Mouse (Mus musculus): ENCODE data around the gene Cacnb1. TPM values are rescaled to one million over a fixed set of nuclear protein-coding genes. Genes with fewer than 3 reads are reported as not detected.
A peak's percentile ranks its signal among the peaks of the same experiment; 100 is the strongest.

Gene Cacnb1
- polyA plus RNA-seq, 1 experiment from 2014 or later, result 3.2 TPM

DNA sequence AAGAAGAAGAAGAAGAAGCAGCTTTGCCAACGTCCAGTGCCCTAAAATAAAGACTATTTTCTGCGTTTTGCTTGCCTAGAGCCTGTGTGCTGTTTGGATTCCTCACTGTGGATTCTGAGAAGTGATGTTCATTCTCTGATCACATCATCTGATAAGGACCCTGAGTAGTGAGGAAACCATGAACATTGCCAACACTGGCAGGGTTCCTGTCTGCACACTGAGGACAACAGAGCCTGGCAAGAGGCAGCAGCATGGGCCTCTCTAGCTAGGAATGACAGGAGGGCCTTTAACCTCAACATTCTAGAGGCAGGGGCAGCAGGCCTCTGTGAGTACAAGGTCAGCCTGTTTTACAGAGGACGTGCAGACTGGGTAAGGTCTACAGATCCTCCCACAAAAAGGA, 1.7 kb upstream of the Cacnb1 start:
- peaks cover 10% of the 10 kb centered on the region for H3K36me3 ChIP-seq (ENCODE audit: control insufficient read depth, insufficient read depth)
- no peak for TF ChIP-seq CTCF (IDR thresholded peaks at IDR 0.05; ENCODE audit: low read depth)
- no peak overlapping the region for H3K9ac ChIP-seq (ENCODE audit: low read depth, low read length)
- no peaks in the 10 kb centered on the region for H3K9me3 ChIP-seq (ENCODE audit: control insufficient read depth)
- no peak overlapping the region for H3K4me2 ChIP-seq (replicated peaks; ENCODE audit: low read depth)
- H3K27me3 ChIP-seq (replicated peaks; ENCODE audit: control insufficient read depth, insufficient read depth, low read length), result no peaks in the 10 kb centered on the region
- no peak overlapping the region for H3K27ac ChIP-seq (ENCODE audit: low read depth, low read length)
- 85% methylated on average over 3 of the region's 3 CpGs for WGBS
- H3K4me1 ChIP-seq (replicated peaks; ENCODE audit: control insufficient read depth, insufficient read depth, low read length), result 0 out of 2 replicates have a peak, but pooled peaks cover 6% of the 10 kb centered on the region
- ATAC-seq, result no peak
- H3K4me3 ChIP-seq (ENCODE audit: low read depth, low read length), result no peak overlapping the region

DNA sequence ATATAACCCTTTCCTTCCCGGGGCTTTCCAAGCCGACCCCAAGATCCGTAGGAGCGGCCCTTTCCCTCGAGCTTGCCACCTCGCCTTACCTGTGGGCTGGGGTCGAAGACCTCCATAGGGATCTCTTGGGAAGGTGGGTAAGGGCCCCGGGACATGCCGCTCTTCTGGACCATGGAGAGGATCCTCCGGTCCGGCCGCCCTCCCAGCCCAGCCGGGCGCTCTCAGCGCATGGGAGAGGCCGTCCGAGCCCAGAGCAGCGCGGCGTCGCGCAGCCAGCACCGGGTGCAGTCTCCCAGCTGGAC, 630 bp downstream of the Cacnb1 start:
- peak overlapping the region; percentile 54 for H3K4me3 ChIP-seq (ENCODE audit: low read depth, low read length)
- no peak for ATAC-seq
- H3K9me3 ChIP-seq (ENCODE audit: control insufficient read depth), result no peaks in the 10 kb centered on the region
- 0 out of 2 replicates have a peak, but pooled peaks cover 6% of the 10 kb centered on the region for H3K4me1 ChIP-seq (replicated peaks; ENCODE audit: control insufficient read depth, insufficient read depth, low read length)
- peak overlapping the region; percentile 64; the same call in 1 of the 2 replicates for H3K27ac ChIP-seq (ENCODE audit: low read depth, low read length)
- peak overlapping the region; percentile 52 for H3K9ac ChIP-seq (ENCODE audit: low read depth, low read length)
- no peaks in the 10 kb centered on the region for H3K36me3 ChIP-seq (ENCODE audit: control insufficient read depth, insufficient read depth)
- H3K27me3 ChIP-seq (replicated peaks; ENCODE audit: control insufficient read depth, insufficient read depth, low read length), result no peaks in the 10 kb centered on the region
- WGBS, result 0% methylated on average over 23 of the region's 23 CpGs
- TF ChIP-seq CTCF (IDR thresholded peaks at IDR 0.05; ENCODE audit: low read depth), result no peak
- H3K4me2 ChIP-seq (replicated peaks; ENCODE audit: low read depth), result peak overlapping the region; percentile 93

DNA sequence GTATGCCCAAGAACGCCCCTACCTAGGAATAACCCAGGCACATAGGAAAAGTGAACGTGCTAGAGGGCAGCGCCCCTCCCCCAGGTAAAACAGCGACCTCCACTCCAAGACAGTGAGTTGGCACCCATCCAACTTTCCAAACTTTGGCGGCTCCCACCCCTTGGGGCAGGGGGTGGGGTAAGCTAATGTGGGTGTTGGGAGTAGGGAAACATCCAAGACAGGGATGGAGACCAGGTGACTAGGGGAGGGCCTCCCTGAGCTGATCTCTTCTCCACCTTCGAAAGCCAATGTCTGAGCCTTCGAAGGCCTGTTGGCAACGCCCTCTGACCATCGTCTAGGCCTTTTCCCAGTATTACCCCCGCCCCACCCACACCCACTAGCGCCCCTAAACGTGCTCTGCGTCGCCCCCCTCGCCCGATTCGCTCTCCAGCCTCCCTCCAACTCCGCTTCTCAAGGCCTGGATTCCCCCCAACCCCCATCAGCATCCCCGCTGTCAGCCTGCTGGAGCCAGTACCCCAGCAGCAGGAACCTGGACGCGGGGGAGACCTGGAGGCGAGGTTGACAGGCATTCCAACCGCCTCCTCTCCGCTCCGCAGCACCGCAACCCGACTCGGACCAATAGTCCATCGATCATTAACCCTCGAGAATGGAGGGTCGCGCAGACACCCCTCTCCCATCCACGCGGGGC, 1.1 kb downstream of the Cacnb1 start:
- peak overlapping the region; percentile 52 for H3K9ac ChIP-seq (ENCODE audit: low read depth, low read length)
- H3K9me3 ChIP-seq (ENCODE audit: control insufficient read depth), result no peaks in the 10 kb centered on the region
- H3K4me1 ChIP-seq (replicated peaks; ENCODE audit: control insufficient read depth, insufficient read depth, low read length), result 0 out of 2 replicates have a peak, but pooled peaks cover 6% of the 10 kb centered on the region
- no peaks in the 10 kb centered on the region for H3K36me3 ChIP-seq (ENCODE audit: control insufficient read depth, insufficient read depth)
- no peak for TF ChIP-seq CTCF (IDR thresholded peaks at IDR 0.05; ENCODE audit: low read depth)
- WGBS, result 6% methylated on average over 34 of the region's 34 CpGs
- peak overlapping the region; percentile 93 for H3K4me2 ChIP-seq (replicated peaks; ENCODE audit: low read depth)
- H3K27me3 ChIP-seq (replicated peaks; ENCODE audit: control insufficient read depth, insufficient read depth, low read length), result no peaks in the 10 kb centered on the region
- peak overlapping the region; percentile 64; the same call in 1 of the 2 replicates for H3K27ac ChIP-seq (ENCODE audit: low read depth, low read length)
- H3K4me3 ChIP-seq (ENCODE audit: low read depth, low read length), result peak overlapping the region; percentile 54
- ATAC-seq, result no peak

DNA sequence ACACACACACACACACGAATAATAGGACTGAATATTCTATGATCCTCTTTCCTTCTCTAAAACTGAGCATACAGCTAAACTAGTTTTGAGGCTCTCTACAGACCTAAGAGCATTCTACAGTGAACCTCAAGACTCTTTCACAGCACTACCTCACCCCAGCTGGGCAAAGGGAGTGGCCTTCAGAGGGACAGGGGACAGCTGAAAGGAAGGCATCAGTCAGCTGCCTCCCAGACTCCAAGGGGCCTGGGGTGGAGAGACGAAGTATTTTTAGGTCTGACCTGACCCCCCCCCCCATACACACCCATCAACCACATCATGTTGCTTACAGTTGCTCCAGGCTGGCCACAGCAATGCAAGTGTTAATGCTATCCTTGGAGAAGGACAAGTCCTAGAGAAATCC, 1.7 kb downstream of the Cacnb1 start:
- H3K9me3 ChIP-seq (ENCODE audit: control insufficient read depth), result no peaks in the 10 kb centered on the region
- no peak overlapping the region for H3K9ac ChIP-seq (ENCODE audit: low read depth, low read length)
- ATAC-seq, result no peak
- no peak overlapping the region for H3K4me3 ChIP-seq (ENCODE audit: low read depth, low read length)
- no peaks in the 10 kb centered on the region for H3K27me3 ChIP-seq (replicated peaks; ENCODE audit: control insufficient read depth, insufficient read depth, low read length)
- no peak overlapping the region for H3K27ac ChIP-seq (ENCODE audit: low read depth, low read length)
- peak overlapping the region; percentile 93 for H3K4me2 ChIP-seq (replicated peaks; ENCODE audit: low read depth)
- H3K36me3 ChIP-seq (ENCODE audit: control insufficient read depth, insufficient read depth), result no peaks in the 10 kb centered on the region
- TF ChIP-seq CTCF (IDR thresholded peaks at IDR 0.05; ENCODE audit: low read depth), result no peak
- H3K4me1 ChIP-seq (replicated peaks; ENCODE audit: control insufficient read depth, insufficient read depth, low read length), result 0 out of 2 replicates have a peak, but pooled peaks cover 4% of the 10 kb centered on the region
- 59% methylated on average over 2 of the region's 2 CpGs for WGBS

DNA sequence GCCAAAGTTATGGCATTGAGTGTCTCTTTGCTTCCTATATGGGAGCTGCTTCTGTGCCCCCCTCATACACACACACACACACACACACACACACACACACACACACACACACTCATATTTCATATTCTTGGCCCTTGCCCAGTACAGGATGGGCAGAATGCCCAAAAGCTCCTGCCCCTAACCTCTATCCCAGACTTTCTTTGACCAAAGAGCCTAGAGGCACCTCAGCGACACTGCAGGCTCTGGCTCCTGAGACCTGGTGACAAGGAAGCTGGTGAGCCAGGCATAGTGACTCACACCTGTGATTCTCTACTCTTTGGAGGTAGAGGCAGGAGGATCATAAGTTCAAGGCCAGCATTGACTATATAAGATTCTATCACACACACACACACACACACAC, 2.1 kb downstream of the Cacnb1 start:
- Histone ChIP-seq H3K4me2 (replicated peaks; ENCODE audit: low read depth) (no peak overlapping the region), H3K27me3 (replicated peaks; ENCODE audit: control insufficient read depth, insufficient read depth, low read length) (no peaks in the 10 kb centered on the region), H3K9ac (ENCODE audit: low read depth, low read length) (no peak overlapping the region), H3K36me3 (ENCODE audit: control insufficient read depth, insufficient read depth) (no peaks in the 10 kb centered on the region), H3K4me1 (replicated peaks; ENCODE audit: control insufficient read depth, insufficient read depth, low read length) (0 out of 2 replicates have a peak, but pooled peaks cover under 1% of the 10 kb centered on the region), H3K9me3 (ENCODE audit: control insufficient read depth) (no peaks in the 10 kb centered on the region), H3K4me3 (ENCODE audit: low read depth, low read length) (no peak overlapping the region), H3K27ac (ENCODE audit: low read depth, low read length) (no peak overlapping the region)
- ATAC-seq, result no peak
- 67% methylated on average over 1 of the region's 1 CpGs for WGBS
- no peak for TF ChIP-seq CTCF (IDR thresholded peaks at IDR 0.05; ENCODE audit: low read depth)

DNA sequence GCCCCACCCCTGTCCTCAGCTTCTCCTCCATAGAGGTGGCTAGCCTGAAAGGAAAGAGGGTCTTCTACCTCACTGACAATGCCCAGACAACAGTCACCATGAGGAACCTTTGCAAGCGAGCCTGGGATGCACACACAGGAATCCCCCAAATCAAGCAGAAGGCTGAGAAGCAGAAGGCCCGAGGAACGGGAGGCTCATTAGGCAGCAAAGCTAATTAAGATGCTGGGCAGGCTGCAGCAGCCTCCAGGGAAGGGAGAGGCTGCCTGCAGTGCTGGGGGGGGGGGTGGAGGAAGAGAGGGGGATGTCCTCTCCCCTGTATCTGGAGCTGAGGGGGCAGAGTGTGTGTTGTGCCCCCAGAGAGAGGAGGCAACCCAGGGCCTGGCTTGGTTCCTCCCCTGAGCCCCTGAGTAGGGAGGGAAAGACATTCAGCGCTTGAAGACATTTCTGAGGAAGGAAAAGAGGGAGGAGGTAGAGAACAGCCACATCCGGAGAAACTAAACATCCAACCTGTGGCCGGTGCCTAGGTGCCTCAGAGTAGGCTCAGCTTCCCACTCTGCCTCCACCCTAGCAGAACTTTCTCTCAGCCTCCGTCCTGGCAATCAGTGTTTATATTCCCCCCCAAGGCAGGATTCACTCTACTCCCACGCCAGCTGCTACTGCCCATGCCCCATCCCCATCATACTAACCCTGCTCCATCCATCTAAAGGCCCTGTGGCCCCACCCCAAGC, 2.8 kb downstream of the Cacnb1 start:
- no peak overlapping the region for H3K9ac ChIP-seq (ENCODE audit: low read depth, low read length)
- H3K36me3 ChIP-seq (ENCODE audit: control insufficient read depth, insufficient read depth), result no peaks in the 10 kb centered on the region
- no peak overlapping the region for H3K27ac ChIP-seq (ENCODE audit: low read depth, low read length)
- TF ChIP-seq CTCF (IDR thresholded peaks at IDR 0.05; ENCODE audit: low read depth), result no peak
- no peak for ATAC-seq
- no peaks in the 10 kb centered on the region for H3K27me3 ChIP-seq (replicated peaks; ENCODE audit: control insufficient read depth, insufficient read depth, low read length)
- H3K4me3 ChIP-seq (ENCODE audit: low read depth, low read length), result no peak overlapping the region
- H3K4me1 ChIP-seq (replicated peaks; ENCODE audit: control insufficient read depth, insufficient read depth, low read length), result no peaks in the 10 kb centered on the region
- H3K9me3 ChIP-seq (ENCODE audit: control insufficient read depth), result no peaks in the 10 kb centered on the region
- 64% methylated on average over 8 of the region's 8 CpGs for WGBS
- H3K4me2 ChIP-seq (replicated peaks; ENCODE audit: low read depth), result no peak overlapping the region; the same call in 1 of the 2 replicates
